Mouse (Mus musculus) ES-E14 (cell line): Measurements from ENCODE around the gene Dars2.

Experiments used
- HCFC1 ChIP-seq: IDR thresholded peaks from 2 replicates; pipeline ENCODE4 v1.6.1; 2012; ENCODE audit warnings: low read length, inconsistent platforms, borderline replicate concordance; ENCODE audit not compliant: insufficient read depth
- MAFK ChIP-seq: IDR thresholded peaks from 2 replicates; pipeline ENCODE4 v1.6.1; 2014; ENCODE audit warnings: mild to moderate bottlenecking, low read depth, low read length, inconsistent platforms; ENCODE audit not compliant: insufficient read depth
- ZC3H11A ChIP-seq: IDR thresholded peaks from 2 replicates; pipeline ENCODE4 v1.6.1; 2012; ENCODE audit warnings: low read depth, mild to moderate bottlenecking, inconsistent platforms, low read length, borderline replicate concordance

- no peak for TF ChIP-seq HCFC1
- no peak for TF ChIP-seq ZC3H11A
- no peak for TF ChIP-seq MAFK
Observed at GRCm38 (mm10) chr1:161020051-161020450, 50.4 kb downstream of the Dars2 start.
